Mouse (Mus musculus): ENCODE data around the gene Mrtfb.

GRCm38 (mm10) chr16:13354431-13354830, 98.2 kb downstream of the Mrtfb start:
- no peak for TF ChIP-seq CTCF (IDR thresholded peaks at IDR 0.05; ENCODE audit: control insufficient read depth, insufficient read depth, low read length)
- no peak for TF ChIP-seq POLR2A (IDR thresholded peaks at IDR 0.05; ENCODE audit: borderline replicate concordance, control insufficient read depth, low read depth, low read length)

Measured in bone marrow, adult 2 months (tissue).